Mouse (Mus musculus) splenic B cell, adult 2 months (primary cell): ENCODE measurements around the gene Tbc1d16.
"Not testable (repeated sequence)": the region's sequence is repeated elsewhere in the genome, so short reads cannot be mapped to it uniquely, and the experiment has no call there.

ENCODE experiments used
- DNase-seq: peaks from one replicate; pipeline ENCODE4 v3.0.0-alpha.2; 2011; ENCODE audit warnings: low read depth, low spot score
- H3K27me3 ChIP-seq: 2 replicates; pipeline ENCODE4 v1.6.1; 2012; ENCODE audit warnings: mild to moderate bottlenecking, low read length, moderate library complexity, mixed read lengths; ENCODE audit not compliant: control insufficient read depth, poor library complexity, insufficient read depth, severe bottlenecking
- H3K36me3 ChIP-seq: 2 replicates; pipeline ENCODE4 v1.6.1; 2012; ENCODE audit warnings: mild to moderate bottlenecking, low read length, moderate library complexity, mixed read lengths; ENCODE audit not compliant: control insufficient read depth, poor library complexity, insufficient read depth, severe bottlenecking

Gene Tbc1d16

GRCm38 (mm10) chr11:119250998-119251397 lies 22.7 kb upstream of the Tbc1d16 start:
- Histone ChIP-seq H3K27me3 (no peaks in the 10 kb centered on the region), H3K36me3 (no peaks in the 10 kb centered on the region)
- no peak for DNase-seq

DNA sequence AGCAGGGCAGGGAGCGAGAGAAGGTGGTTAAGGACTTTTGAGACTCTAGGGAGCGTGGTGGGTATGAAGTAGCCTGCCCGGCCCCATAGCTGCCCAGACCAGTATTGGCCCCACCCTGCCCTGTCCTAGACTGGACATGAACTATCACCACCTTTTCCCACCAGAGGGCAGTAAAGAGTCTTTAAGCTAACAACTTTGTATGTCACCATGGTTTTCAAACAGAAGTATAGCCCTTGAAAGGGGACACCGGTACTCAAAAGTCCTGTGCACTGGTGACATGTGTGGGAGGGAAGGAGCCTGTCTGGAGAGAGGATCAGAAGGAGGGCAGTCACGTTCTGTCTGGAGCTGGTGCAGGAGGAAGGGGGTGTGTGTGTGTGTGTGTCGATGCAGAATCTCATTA lies 20.7 kb upstream of the Tbc1d16 start:
- DNase-seq, result peak; percentile 82

DNA sequence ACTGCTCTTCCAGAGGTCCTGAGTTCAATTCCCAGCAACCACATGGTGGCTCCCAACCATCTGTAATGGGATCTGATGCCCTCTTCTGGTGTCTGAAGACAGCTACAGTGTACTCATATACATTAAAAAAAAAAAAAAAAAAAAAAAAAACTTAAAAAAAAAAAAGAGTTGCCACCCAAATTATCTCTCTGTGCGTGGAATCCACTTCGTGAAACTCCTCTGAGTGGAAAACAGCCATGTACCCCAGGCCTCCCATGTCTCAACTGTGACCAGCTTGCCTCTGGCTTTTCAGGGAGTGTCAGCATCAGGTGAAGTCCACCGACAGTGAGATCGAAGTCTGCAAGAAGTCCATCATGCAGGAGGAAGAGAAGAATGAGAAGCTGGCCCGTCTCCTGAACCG lies 17.2 kb upstream of the Tbc1d16 start:
- not testable (repeated sequence) for H3K27me3 ChIP-seq, DNase-seq, H3K36me3 ChIP-seq

More for the DNA sequence above, 20.7 kb upstream of the Tbc1d16 start:
- no peaks in the 10 kb centered on the region for H3K27me3 ChIP-seq
- H3K36me3 ChIP-seq, result no peaks in the 10 kb centered on the region

DNA sequence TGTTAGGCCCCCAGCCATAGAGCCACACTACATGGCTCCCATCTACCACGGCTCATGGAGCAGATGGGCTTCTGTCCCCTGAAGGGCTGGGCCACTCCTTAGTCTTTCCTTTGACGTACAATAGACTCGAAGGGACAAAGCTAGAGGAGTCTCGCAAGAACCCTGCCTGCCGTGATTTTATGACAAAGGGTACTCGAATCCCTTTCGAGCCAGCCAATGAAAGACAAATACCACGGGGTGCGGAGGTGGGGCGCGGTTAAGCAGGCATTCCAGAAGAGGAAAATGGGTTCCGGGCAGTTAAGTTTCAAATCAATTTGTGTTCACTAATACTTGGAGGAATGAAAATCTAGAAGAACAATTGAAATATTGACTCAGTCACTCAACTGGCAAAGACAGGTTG lies 11.2 kb upstream of the Tbc1d16 start:
- Histone ChIP-seq H3K27me3 (no peaks in the 10 kb centered on the region), H3K36me3 (no peaks in the 10 kb centered on the region)
- no peak for DNase-seq

GRCm38 (mm10) chr11:119238305-119238721 lies 10.0 kb upstream of the Tbc1d16 start:
- H3K36me3 ChIP-seq, result no peaks in the 10 kb centered on the region

DNA sequence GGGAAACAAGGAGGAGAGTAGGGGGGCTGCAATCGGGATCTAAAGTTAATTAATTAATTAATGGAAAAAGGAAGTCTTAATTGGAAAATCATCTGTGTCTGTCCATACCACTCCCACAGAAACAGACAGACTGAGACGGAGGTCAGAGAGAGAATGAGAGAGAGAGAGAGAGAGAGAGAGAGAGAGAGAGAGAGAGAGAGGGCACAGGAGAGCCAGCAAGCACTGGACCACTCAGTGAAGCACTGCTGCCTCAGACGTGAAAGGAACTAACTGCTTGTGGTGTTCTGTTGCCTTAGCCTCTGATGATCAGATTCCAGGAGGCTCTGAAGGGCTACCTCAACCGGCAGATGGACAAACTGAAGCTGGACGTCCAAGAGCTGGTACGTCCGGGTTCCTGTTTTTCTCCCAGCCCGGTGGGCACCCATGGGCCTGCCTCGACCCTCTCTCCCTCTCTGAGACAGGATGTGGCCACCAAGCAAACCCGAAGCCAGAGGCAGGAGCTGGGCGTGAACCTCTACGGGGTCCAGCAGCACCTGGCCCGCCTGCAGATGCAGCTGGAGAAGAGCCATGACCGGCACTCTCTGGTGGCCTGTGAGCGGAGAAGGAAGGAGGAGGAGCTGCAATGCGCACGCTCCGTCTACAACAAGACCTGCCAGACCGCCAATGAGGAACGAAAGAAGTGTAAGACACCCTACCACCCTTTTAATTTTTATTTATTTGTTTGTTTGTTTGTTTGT lies 9.4 kb upstream of the Tbc1d16 start:
- peak; percentile 63 for DNase-seq
- H3K36me3 ChIP-seq, result no peaks in the 10 kb centered on the region
- H3K27me3 ChIP-seq, result no peaks in the 10 kb centered on the region

More at GRCm38 (mm10) chr11:119238305-119238721, 10.0 kb upstream of the Tbc1d16 start:
- peak; percentile 82 for DNase-seq
- no peaks in the 10 kb centered on the region for H3K27me3 ChIP-seq

DNA sequence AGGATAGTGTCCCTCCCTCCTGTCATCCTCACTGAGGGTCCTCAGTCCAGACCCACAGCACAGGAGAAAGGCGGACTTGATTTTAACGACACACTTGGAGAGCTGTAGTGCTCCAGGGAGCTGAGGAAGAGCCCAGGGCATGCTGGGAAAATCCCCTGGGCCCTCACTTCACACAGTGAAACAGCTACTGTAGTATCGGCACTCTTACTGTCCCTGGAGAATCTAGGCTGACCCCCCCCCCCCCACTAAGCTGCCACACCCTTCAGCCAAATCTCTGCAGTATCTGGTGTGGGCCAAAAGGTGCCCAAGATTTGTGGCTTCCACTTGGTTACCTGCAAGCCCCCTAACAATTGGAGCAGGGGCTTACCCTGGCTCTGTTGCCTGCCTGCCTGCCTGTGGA lies 8.7 kb upstream of the Tbc1d16 start:
- DNase-seq, result no peak
- Histone ChIP-seq H3K36me3 (no peaks in the 10 kb centered on the region), H3K27me3 (no peaks in the 10 kb centered on the region)

- DNase-seq, result no peak
- Histone ChIP-seq H3K27me3 (no peaks in the 10 kb centered on the region), H3K36me3 (no peaks in the 10 kb centered on the region)
Measured at GRCm38 (mm10) chr11:119236354-119236753, 8.1 kb upstream of the Tbc1d16 start.

DNA sequence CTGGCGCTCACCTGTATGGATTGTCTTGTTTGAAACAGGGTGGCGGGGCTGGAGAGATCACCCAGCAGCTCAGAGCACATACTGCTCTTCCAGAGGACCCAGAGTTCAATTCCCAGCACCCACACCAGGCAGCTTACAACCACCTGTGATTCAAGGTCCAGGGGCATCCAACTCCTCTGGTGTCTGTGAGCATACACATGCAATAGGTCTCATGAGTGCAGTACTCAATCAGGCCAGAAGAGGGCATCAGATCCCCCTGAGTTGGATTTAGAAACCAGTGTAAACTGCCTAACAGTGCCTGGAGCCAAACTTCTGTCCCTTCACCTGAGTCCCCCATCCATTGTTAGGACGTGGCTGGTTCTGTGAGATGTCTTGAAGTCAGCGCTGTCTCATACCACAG lies 7.3 kb upstream of the Tbc1d16 start:
- no peaks in the 10 kb centered on the region for H3K36me3 ChIP-seq
- H3K27me3 ChIP-seq, result no peaks in the 10 kb centered on the region
- DNase-seq, result peak; percentile 82

DNA sequence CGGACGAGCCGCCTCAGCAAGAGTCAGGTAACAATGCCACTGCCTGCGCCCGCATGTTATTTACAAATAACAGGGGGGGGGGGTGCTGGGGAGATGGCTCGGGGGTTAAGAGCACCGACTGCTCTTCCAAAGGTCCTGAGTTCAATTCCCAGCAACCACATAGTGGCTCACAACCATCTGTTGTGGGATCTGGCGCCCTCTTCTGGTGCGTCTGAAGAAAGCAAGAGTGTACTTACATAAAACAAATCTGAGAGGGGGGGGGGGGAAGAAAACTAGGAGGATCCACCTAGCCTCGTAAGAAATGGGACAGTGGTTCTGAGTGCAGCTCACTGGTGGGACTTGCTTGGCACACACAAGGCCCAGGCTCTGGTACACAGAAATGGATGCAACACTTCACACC lies 6.5 kb upstream of the Tbc1d16 start:
- DNase-seq, result peak; percentile 41
- H3K36me3 ChIP-seq, result no peaks in the 10 kb centered on the region

GRCm38 (mm10) chr11:119228846-119229626 lies 737 bp upstream of the Tbc1d16 start:
- H3K27me3 ChIP-seq, result no peaks in the 10 kb centered on the region
- peak; percentile 88 for DNase-seq
- no peaks in the 10 kb centered on the region for H3K36me3 ChIP-seq

More for the DNA sequence above, 6.5 kb upstream of the Tbc1d16 start:
- H3K27me3 ChIP-seq, result no peaks in the 10 kb centered on the region

DNA sequence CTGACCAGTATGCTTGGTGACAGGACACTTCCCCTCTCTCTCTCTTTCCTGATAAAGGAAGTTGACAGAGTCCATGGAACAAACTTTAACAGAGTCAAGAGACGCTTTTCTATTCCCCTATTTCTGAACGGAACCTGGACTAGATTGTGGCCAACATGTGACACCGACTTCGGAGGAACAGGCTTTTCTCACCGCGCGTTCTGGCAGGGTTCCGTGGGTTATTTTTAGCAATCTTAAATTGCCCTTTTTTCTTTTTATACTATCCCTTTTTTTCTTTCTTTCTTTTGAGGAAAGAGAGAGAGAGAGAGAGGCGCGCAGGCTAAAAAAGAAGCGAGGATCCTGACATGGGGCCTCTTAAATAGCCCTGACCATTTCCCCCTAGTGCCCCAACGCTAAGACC lies 708 bp downstream of the Tbc1d16 start:
- H3K27me3 ChIP-seq, result no peaks in the 10 kb centered on the region
- no peaks in the 10 kb centered on the region for H3K36me3 ChIP-seq
- no peak for DNase-seq

- no peak for DNase-seq
- H3K27me3 ChIP-seq, result no peaks in the 10 kb centered on the region
- no peaks in the 10 kb centered on the region for H3K36me3 ChIP-seq
Measured at GRCm38 (mm10) chr11:119225634-119226033, 2.7 kb downstream of the Tbc1d16 start.

GRCm38 (mm10) chr11:119224926-119225325 lies 3.4 kb downstream of the Tbc1d16 start:
- no peaks in the 10 kb centered on the region for H3K27me3 ChIP-seq
- H3K36me3 ChIP-seq, result no peaks in the 10 kb centered on the region
- DNase-seq, result no peak

DNA sequence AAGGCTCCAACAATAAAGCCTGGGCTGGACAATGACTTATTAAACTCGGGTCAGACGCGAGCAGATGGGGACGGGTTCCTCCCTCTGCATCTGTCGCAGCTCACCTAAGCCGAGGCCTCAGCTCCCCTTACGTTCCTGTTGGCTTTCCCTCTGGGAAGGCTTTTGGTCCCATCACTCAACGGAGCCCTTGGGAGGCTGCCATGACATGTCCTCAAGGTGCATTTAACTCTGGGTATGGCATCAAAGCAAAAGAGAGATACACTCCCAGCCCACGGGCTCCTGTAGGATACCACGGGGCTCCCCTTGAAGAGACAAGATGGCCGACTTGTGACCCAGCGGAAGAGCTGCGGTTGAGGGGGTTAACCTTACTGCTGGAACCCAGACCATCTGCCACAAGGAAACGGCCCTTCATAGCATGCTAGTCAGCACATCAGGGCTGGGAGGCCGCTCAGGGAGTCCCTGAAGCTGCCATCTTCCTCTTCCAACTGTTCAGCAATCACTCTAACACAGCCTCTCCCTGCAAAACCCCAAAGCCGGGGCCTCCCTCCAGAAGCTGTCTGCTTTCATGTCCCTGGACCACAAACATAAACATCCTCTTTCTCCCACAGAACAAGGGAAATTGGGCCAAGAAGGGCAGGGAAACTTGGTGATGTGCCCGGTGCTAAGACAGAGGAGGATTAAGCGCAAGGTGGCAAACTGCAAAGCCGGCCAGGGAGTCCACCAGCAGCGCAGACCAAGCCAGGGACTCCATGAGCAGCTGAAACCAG lies 5.0 kb downstream of the Tbc1d16 start:
- Histone ChIP-seq H3K27me3 (no peaks in the 10 kb centered on the region), H3K36me3 (no peaks in the 10 kb centered on the region)
- no peak for DNase-seq
